Mouse (Mus musculus) adipose tissue, adult 10 weeks (tissue): Measurements from ENCODE around the gene Adamtsl4. TPM values are rescaled to one million over a fixed set of nuclear protein-coding genes. Genes with fewer than 3 reads are reported as not detected.

Experiments used
- polyA plus RNA-seq: library from polyadenylated mRNA; stranded (reverse); fragments of 350-450 nt; fragmentation: Illumina TruSeq; extraction: RNeasy Lipid Tissue Mini Kit (QIAGEN cat#74804); gene quantifications from one replicate; pipeline ENCODE4 v1.2.3, GENCODE M21; 2014; ENCODE audit warnings: low read depth, low replicate concordance

The Adamtsl4 gene
- 16.6 TPM for polyA plus RNA-seq

GRCm38 (mm10) chr3:95687524-95688421 lies at the start of gene Adamtsl4:
Gene Adamtsl4, minus strand, starts transcription at chr3:95687917.

GRCm38 (mm10) chr3:95658236-95658867 lies 29.4 kb downstream of the Adamtsl4 start, which contains the start of gene Mcl1:
Gene Mcl1, plus strand, starts transcription at chr3:95658788.

Other genes with a start within 250 kb of the Adamtsl4 start
- 25.0 TPM for gene Ctsk, start 188.7 kb downstream of the Adamtsl4 start, polyA plus RNA-seq
- gene Ctss, start 161.1 kb downstream of the Adamtsl4 start, polyA plus RNA-seq: 92.8 TPM
- gene Hormad1, start 128.2 kb downstream of the Adamtsl4 start, polyA plus RNA-seq: 2.4 TPM
- 35.2 TPM for gene Golph3l, start 99.0 kb downstream of the Adamtsl4 start, polyA plus RNA-seq
- 86.7 TPM for gene Ensa, start 62.9 kb downstream of the Adamtsl4 start, polyA plus RNA-seq
- 80.7 TPM for gene Mcl1, start 29.1 kb downstream of the Adamtsl4 start, polyA plus RNA-seq
- 174 TPM for gene Ecm1, start 51.7 kb upstream of the Adamtsl4 start, polyA plus RNA-seq
- gene Tars2, start 72.3 kb upstream of the Adamtsl4 start, polyA plus RNA-seq: 24.0 TPM
- 14.7 TPM for gene Rprd2, start 130.9 kb upstream of the Adamtsl4 start, polyA plus RNA-seq
- gene Prpf3, start 168.0 kb upstream of the Adamtsl4 start, polyA plus RNA-seq: 21.5 TPM
- 187 TPM for gene Mrps21, start 183.6 kb upstream of the Adamtsl4 start, polyA plus RNA-seq
- 6.3 TPM for gene Ciart, start 194.3 kb upstream of the Adamtsl4 start, polyA plus RNA-seq
- 15.0 TPM for gene BC028528, start 204.1 kb upstream of the Adamtsl4 start, polyA plus RNA-seq
- gene Aph1a, start 206.1 kb upstream of the Adamtsl4 start, polyA plus RNA-seq: 90.6 TPM
- 9.0 TPM for gene Car14, start 216.8 kb upstream of the Adamtsl4 start, polyA plus RNA-seq
- 50.3 TPM for gene Anp32e, start 241.3 kb upstream of the Adamtsl4 start, polyA plus RNA-seq